13 mouse cellular contexts compared by ENCODE assay signal in the genomic region with DNA sequence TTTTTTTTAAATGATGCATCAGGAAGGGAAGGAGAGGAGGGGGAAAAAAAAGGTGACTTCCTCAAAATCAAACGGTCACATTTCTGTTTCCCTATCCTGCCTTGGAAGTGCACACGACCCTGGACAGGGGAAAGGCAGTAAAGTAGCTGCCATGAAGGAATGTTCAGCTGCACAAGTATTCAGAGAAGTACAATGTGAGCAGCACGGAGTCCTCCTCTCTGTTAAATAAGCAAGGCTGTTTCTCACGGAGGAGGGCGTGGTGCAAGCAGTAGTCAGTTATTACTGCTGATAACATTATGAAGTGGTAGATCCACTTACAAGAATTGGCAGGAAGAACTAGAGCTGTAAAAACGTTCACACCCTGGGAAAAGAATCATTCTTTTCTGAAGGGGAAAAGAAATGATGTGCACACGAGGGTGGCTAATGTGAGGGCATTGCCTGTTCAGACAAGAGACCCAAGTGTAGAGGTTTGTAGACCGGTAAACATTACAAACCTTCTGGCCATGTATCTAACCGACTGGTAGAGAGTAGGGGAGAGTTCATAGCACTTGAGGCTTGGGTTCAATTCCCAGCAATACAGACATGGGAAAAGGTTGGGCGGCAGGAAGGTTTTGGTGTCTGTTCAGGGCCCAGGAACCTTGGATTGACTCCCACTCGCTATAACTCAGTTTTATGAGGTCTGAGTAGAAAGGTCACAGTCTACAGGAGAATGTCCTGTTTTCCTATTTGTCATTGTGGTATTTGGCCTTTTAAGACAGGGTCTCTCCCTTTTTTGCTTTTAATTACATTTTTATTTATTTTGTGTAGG. TPM values are rescaled to one million over a fixed set of nuclear protein-coding genes. Genes with fewer than 3 reads are reported as not detected.
DNase-seq lines count a peak whose midpoint lies in the region; ATAC-seq and TF ChIP-seq lines count a peak whose summit lies in the region.
"Had no signal": no experiment of that assay in that cellular context is flagged by ENCODE, and none has a peak within 500 bp of the region (broad histone marks: within the 10 kb centered on the region; RNA-seq: fewer than 3 reads in every experiment).

No protein-coding gene starts in this region.

- no peak for TF ChIP-seq EP300 in heart, postnatal 0 days (IDR thresholded peaks at IDR 0.05; ENCODE audit: low read depth)

- WGBS in heart, postnatal 0 days = 33% methylated on average over 11 of the region's 11 CpGs
- 60% methylated on average over 11 of the region's 11 CpGs for WGBS in heart, embryonic 11.5 days (ENCODE audit: insufficient replicate concordance)
- WGBS in large intestine, adult 2 months = 14% methylated on average over 11 of the region's 11 CpGs

- TF ChIP-seq CTCF in heart, postnatal 0 days (IDR thresholded peaks at IDR 0.05; ENCODE audit: low read depth) = no peak

- H3K27me3 ChIP-seq in heart, postnatal 0 days (ENCODE audit: control insufficient read depth, insufficient read depth, low read length) = no peaks in the 10 kb centered on the region
- H3K27me3 ChIP-seq in heart, embryonic 11.5 days (ENCODE audit: control insufficient read depth, insufficient read depth, low read length) = no peaks in the 10 kb centered on the region
- H3K27me3 ChIP-seq: limb, embryonic 12.5 days had no signal

- peak; percentile 29 for DNase-seq in heart, postnatal 0 days (ENCODE audit: low spot score)
- peak; percentile 45 to 53 for DNase-seq in adrenal gland, postnatal 36 days
- peak; percentile 81 for DNase-seq in large intestine, adult 2 months (ENCODE audit: low read depth, low spot score)
- DNase-seq in cerebellum, postnatal 4 days (ENCODE audit: low spot score in 2 of 2) = no peak
- DNase-seq in heart, adult 11 months = no peak
- DNase-seq in frontal cortex, postnatal 14 days (ENCODE audit: low spot score in 2 of 2) = no peak
- DNase-seq: cerebellum, postnatal 25 days; forebrain, postnatal 0 days; right cerebral cortex, adult 18-20 months had no signal

- no peak overlapping the region for H3K9ac ChIP-seq in heart, postnatal 0 days (replicated peaks; ENCODE audit: low read depth, low read length)
- no peak overlapping the region for H3K9ac ChIP-seq in heart, embryonic 11.5 days (ENCODE audit: low read depth, low read length)
- H3K9ac ChIP-seq: forebrain, postnatal 0 days; limb, embryonic 12.5 days had no signal

- H3K4me3 ChIP-seq in heart, postnatal 0 days (ENCODE audit: low read depth, low read length) = no peak overlapping the region
- H3K4me3 ChIP-seq in heart, embryonic 11.5 days (ENCODE audit: low read depth, low read length) = no peak overlapping the region
- H3K4me3 ChIP-seq: limb, embryonic 12.5 days had no signal

- H3K27ac ChIP-seq in heart, postnatal 0 days (ENCODE audit: low read depth) = peak overlapping the region; percentile 28; the same call in 1 of the 2 replicates
- no peak overlapping the region for H3K27ac ChIP-seq in heart, embryonic 11.5 days (ENCODE audit: low read depth, low read length)
- H3K27ac ChIP-seq: limb, embryonic 12.5 days had no signal

- no peaks in the 10 kb centered on the region for H3K9me3 ChIP-seq in heart, postnatal 0 days (replicated peaks; ENCODE audit: control insufficient read depth, low read length)
- H3K9me3 ChIP-seq in heart, embryonic 11.5 days (replicated peaks; ENCODE audit: control insufficient read depth, low read length) = no peaks in the 10 kb centered on the region
- H3K9me3 ChIP-seq: limb, embryonic 12.5 days had no signal

- peaks cover 21% of the 10 kb centered on the region; the same call in 1 of the 2 replicates for H3K4me1 ChIP-seq in heart, postnatal 0 days (ENCODE audit: control insufficient read depth, insufficient read depth)
- no peaks in the 10 kb centered on the region for H3K4me1 ChIP-seq in heart, embryonic 11.5 days (ENCODE audit: control insufficient read depth, insufficient read depth, low read length)

- ATAC-seq in heart, postnatal 0 days (ENCODE audit: insufficient read depth, low read depth) = peak; percentile 44; the same call in 1 of the 2 replicates
- no peak for ATAC-seq in heart, embryonic 11.5 days (replicated peaks; ENCODE audit: insufficient number of reproducible peaks, low FRiP score, low TSS enrichment)
- ATAC-seq in megakaryocyte, adult 5-6 weeks (ENCODE audit: poor library complexity, severe bottlenecking) = peak; percentile 54
- ATAC-seq: CD4-positive, CD25-positive, alpha-beta regulatory T cell, adult 4 months; forebrain, postnatal 0 days had no signal

- no peaks in the 10 kb centered on the region for H3K36me3 ChIP-seq in heart, postnatal 0 days (replicated peaks; ENCODE audit: control insufficient read depth, insufficient read depth, low read length)
- no peaks in the 10 kb centered on the region for H3K36me3 ChIP-seq in heart, embryonic 11.5 days (ENCODE audit: control insufficient read depth, insufficient read depth, low read length)
- H3K36me3 ChIP-seq: limb, embryonic 12.5 days had no signal

- H3K4me2 ChIP-seq in heart, postnatal 0 days (ENCODE audit: low read depth, low read length) = no peak overlapping the region
- H3K4me2 ChIP-seq in heart, embryonic 11.5 days = no peak overlapping the region
- H3K4me2 ChIP-seq: limb, embryonic 12.5 days had no signal

RNA-seq across cellular contexts. Expression of a gene that starts 1.7 kb away (rescaled TPM):
- total RNA-seq in heart, postnatal 0 days (2014; rRNA removed; ENCODE audit: low replicate concordance) = 39.8 and 88.5 TPM in 2 replicates
- 22.6 and 23.6 TPM in 2 replicates for polyA plus RNA-seq in heart, postnatal 0 days (2015; fragmentation: Nextera tagmentation; extraction: Ambion mirVana)
- polyA plus RNA-seq in heart, embryonic 11.5 days (2014; fragmentation: Nextera tagmentation; extraction: Ambion mirVana) = 33.5 and 35.9 TPM in 2 replicates
- total RNA-seq in adrenal gland, postnatal 36 days (2021) = 100 to 1,000 TPM in 1 of 2 experiments, 10 to 100 TPM in 1; 95.5 to 114 TPM
- polyA plus RNA-seq in large intestine, adult 2 months (2012; rRNA removed) = 33.6 and 65.5 TPM in 2 replicates
- total RNA-seq in megakaryocyte, adult 5-6 weeks (2015) = 246 and 291 TPM in 2 replicates
- 287 and 303 TPM in 2 replicates for total RNA-seq in megakaryocyte, adult 5-6 weeks (2017)

RNA-seq across cellular contexts. Expression of a gene that starts 36.6 kb away (rescaled TPM):
- 3.7 and 22.0 TPM in 2 replicates for total RNA-seq in heart, postnatal 0 days (2014; rRNA removed; ENCODE audit: low replicate concordance)
- polyA plus RNA-seq in heart, postnatal 0 days (2015; fragmentation: Nextera tagmentation; extraction: Ambion mirVana) = 1.3 and 2.0 TPM in 2 replicates
- 1.8 and 2.3 TPM in 2 replicates for polyA plus RNA-seq in heart, embryonic 11.5 days (2014; fragmentation: Nextera tagmentation; extraction: Ambion mirVana)
- 1 to 10 TPM; 4.7 to 6.2 TPM for total RNA-seq in adrenal gland, postnatal 36 days (2021)
- polyA plus RNA-seq in large intestine, adult 2 months (2012; rRNA removed) = 1.3 and 1.9 TPM in 2 replicates
- 1.6 and 2.0 TPM in 2 replicates for total RNA-seq in megakaryocyte, adult 5-6 weeks (2015)
- 1.5 and 2.9 TPM in 2 replicates for total RNA-seq in megakaryocyte, adult 5-6 weeks (2017)

Comparison
In these comparisons a context has a peak if more than half of its experiments do, and no peak if none do; other contexts are left out.
1. DNase-seq: peak in heart, postnatal 0 days (single experiment), adrenal gland, postnatal 36 days (2 of 2) and large intestine, adult 2 months (single experiment); none in cerebellum, postnatal 4 days (0 of 2), heart, adult 11 months (single experiment) and frontal cortex, postnatal 14 days (0 of 2).